Mouse (Mus musculus): ENCODE measurements around the gene Ecel1. TPM values are rescaled to one million over a fixed set of nuclear protein-coding genes. Genes with fewer than 3 reads are reported as not detected.

Gene Ecel1
- polyA plus RNA-seq, 1 experiment from 2014 or later, result not detected

DNA sequence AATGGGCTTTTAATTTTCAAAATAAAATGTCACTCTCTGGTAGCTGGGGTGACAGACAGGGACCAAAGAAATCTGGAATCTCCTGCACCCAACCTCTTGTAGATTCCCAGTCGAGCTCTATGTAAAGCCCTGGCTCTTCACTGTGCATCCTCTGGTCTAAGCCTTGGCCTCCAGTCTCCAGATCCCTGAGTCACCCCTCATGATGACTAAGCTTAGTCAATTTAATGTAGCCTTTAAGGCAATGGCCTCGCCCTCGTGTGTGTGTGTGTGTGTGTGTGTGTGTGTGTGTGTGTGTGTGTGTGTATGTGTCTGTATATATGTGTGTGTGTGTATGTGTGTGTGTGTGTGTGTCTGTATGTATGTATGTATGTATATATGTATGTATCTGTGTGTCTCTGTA lies 3.1 kb upstream of the Ecel1 start:
- peaks cover 81% of the 10 kb centered on the region for H3K27me3 ChIP-seq (ENCODE audit: control insufficient read depth, insufficient read depth, low read length)
- H3K36me3 ChIP-seq (ENCODE audit: control insufficient read depth, insufficient read depth, low read length), result no peaks in the 10 kb centered on the region
- no peak for ATAC-seq (replicated peaks; ENCODE audit: insufficient number of reproducible peaks, low FRiP score, low TSS enrichment)
- H3K9me3 ChIP-seq (replicated peaks; ENCODE audit: control insufficient read depth, low read length), result no peaks in the 10 kb centered on the region
- no peak overlapping the region for H3K27ac ChIP-seq (ENCODE audit: low read depth, low read length)
- H3K4me2 ChIP-seq, result no peak overlapping the region
- no peak overlapping the region for H3K9ac ChIP-seq (ENCODE audit: low read depth, low read length)
- WGBS (ENCODE audit: insufficient replicate concordance), result 64% methylated on average over 3 of the region's 3 CpGs
- H3K4me1 ChIP-seq (ENCODE audit: control insufficient read depth, insufficient read depth, low read length), result peaks cover 7% of the 10 kb centered on the region
- H3K4me3 ChIP-seq (ENCODE audit: low read depth, low read length), result no peak overlapping the region

DNA sequence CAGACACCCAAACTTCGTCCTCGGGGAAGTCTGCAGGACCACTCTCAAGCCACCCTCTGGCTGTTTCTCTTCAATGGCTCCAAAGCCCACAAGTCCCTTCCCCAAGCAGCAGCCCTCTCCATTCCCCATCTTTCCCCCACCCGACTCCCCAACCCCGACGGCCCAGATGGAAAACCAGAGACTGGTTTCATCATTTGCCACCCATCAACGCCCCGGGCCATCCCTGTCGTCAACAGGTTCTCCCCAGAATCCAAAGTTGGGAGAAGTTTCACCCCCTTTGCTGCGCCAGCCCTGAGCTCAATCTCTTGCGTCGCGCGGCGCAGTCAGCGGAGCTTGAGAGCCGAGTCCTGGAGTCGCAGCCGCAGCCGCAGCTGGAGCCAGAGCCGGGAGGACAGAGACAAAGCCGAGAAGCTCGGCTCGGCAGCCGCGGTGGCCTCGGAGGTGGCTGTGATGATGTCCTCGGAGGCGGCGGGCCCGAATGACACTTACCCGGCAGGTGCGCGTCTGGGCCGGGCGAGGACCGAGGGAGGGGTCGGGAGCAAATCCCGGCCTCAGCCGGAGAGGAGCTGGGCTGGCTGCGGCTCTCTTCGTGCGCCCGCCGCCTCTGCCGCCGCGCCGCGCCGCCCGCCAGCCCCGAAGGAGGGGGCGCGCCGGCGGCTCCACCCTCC lies 656 bp downstream of the Ecel1 start:
- H3K9me3 ChIP-seq (replicated peaks; ENCODE audit: control insufficient read depth, low read length), result no peaks in the 10 kb centered on the region
- no peaks in the 10 kb centered on the region for H3K36me3 ChIP-seq (ENCODE audit: control insufficient read depth, insufficient read depth, low read length)
- H3K4me1 ChIP-seq (ENCODE audit: control insufficient read depth, insufficient read depth, low read length), result peaks cover 13% of the 10 kb centered on the region
- H3K27ac ChIP-seq (ENCODE audit: low read depth, low read length), result no peak overlapping the region
- peak overlapping the region; percentile 75 for H3K4me2 ChIP-seq
- H3K27me3 ChIP-seq (ENCODE audit: control insufficient read depth, insufficient read depth, low read length), result peaks cover 97% of the 10 kb centered on the region
- 1% methylated on average over 48 of the region's 56 CpGs for WGBS (ENCODE audit: insufficient replicate concordance)
- H3K9ac ChIP-seq (ENCODE audit: low read depth, low read length), result 0 out of 2 replicates have a peak overlapping the region, but pooled peaks have one; percentile 22
- ATAC-seq (replicated peaks; ENCODE audit: insufficient number of reproducible peaks, low FRiP score, low TSS enrichment), result no peak
- H3K4me3 ChIP-seq (ENCODE audit: low read depth, low read length), result peak overlapping the region; percentile 41

DNA sequence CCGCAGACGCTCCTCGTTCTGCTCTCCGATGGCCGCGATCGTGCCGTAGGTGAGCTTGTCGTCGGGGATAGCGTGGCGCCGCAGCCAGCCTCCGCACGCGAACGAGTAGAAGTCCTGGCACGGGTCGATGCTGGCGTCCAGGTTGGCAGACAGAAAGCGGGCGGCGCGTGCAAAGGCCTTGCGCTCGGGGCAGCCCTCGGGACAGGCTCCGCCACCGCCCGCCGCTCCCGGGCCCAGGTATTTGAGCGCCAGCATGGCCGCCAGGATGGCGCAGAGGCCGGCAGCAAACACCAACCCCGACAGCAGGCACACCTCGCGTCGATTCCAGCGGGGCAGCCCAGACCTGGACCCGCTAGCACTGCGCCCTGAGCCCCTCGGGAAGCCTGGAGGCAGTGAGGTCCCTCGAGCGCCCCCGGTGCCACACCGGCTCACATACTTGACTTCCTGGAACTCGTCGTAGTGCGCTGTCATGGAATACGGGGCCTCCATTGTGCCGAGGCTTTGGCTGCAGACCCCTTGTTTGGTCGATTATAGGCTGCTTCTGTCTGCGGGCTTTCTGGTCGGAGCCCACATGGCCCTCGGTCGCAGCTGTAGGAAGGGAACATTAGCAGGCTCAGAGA lies 1.7 kb downstream of the Ecel1 start:
- Histone ChIP-seq H3K9ac (ENCODE audit: low read depth, low read length) (no peak overlapping the region), H3K4me1 (ENCODE audit: control insufficient read depth, insufficient read depth, low read length) (peaks cover 13% of the 10 kb centered on the region), H3K9me3 (replicated peaks; ENCODE audit: control insufficient read depth, low read length) (no peaks in the 10 kb centered on the region), H3K27me3 (ENCODE audit: control insufficient read depth, insufficient read depth, low read length) (peaks cover 99% of the 10 kb centered on the region), H3K36me3 (ENCODE audit: control insufficient read depth, insufficient read depth, low read length) (no peaks in the 10 kb centered on the region), H3K4me2 (peak overlapping the region; percentile 62), H3K4me3 (ENCODE audit: low read depth, low read length) (peak overlapping the region; percentile 38), H3K27ac (ENCODE audit: low read depth, low read length) (no peak overlapping the region)
- ATAC-seq (replicated peaks; ENCODE audit: insufficient number of reproducible peaks, low FRiP score, low TSS enrichment), result no peak
- 3% methylated on average over 55 of the region's 58 CpGs for WGBS (ENCODE audit: insufficient replicate concordance)

DNA sequence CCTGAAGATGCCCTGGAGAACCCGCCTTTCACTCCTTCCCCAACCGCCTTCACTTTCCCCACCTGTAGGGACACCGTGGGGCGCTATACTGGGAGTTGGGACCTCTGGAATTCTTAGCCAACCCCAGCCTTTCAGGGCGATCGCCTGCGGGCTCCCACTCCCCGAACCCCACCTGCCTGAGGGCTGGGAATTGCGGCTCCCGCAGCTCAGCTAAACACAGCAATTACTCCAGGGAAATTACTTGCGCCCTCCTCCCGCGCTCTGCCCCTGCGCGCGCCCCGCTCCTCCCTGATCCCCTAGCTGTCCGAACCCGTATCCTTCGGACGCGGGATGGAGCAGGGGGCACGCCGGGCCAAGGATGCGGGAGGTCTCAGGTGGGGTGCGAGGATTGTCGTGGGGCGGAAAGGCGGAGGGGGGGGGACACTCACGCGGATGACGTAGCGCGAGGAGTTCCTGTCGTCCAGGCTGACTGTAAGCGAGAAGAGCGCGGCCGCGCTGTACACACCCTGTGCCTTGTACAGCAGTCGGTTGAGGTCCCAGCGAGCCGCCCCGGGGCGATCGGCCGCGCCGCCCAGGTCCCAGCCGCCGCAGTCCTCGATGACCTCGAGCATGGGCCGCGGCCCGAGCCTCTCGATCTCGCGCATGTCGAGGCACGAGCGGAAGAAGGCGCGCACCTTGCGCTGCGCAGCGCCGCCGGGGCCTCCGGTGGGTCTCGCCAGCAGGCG lies 2.4 kb downstream of the Ecel1 start:
- no peak overlapping the region for H3K9ac ChIP-seq (ENCODE audit: low read depth, low read length)
- H3K4me1 ChIP-seq (ENCODE audit: control insufficient read depth, insufficient read depth, low read length), result peaks cover 13% of the 10 kb centered on the region
- H3K4me3 ChIP-seq (ENCODE audit: low read depth, low read length), result peak overlapping the region; percentile 38
- 2% methylated on average over 64 of the region's 72 CpGs for WGBS (ENCODE audit: insufficient replicate concordance)
- H3K4me2 ChIP-seq, result peak overlapping the region; percentile 62
- no peaks in the 10 kb centered on the region for H3K36me3 ChIP-seq (ENCODE audit: control insufficient read depth, insufficient read depth, low read length)
- no peak overlapping the region for H3K27ac ChIP-seq (ENCODE audit: low read depth, low read length)
- H3K27me3 ChIP-seq (ENCODE audit: control insufficient read depth, insufficient read depth, low read length), result peaks cover 99% of the 10 kb centered on the region
- ATAC-seq (replicated peaks; ENCODE audit: insufficient number of reproducible peaks, low FRiP score, low TSS enrichment), result 0 out of 2 replicates have a peak, but pooled peaks have one; percentile 27
- no peaks in the 10 kb centered on the region for H3K9me3 ChIP-seq (replicated peaks; ENCODE audit: control insufficient read depth, low read length)

DNA sequence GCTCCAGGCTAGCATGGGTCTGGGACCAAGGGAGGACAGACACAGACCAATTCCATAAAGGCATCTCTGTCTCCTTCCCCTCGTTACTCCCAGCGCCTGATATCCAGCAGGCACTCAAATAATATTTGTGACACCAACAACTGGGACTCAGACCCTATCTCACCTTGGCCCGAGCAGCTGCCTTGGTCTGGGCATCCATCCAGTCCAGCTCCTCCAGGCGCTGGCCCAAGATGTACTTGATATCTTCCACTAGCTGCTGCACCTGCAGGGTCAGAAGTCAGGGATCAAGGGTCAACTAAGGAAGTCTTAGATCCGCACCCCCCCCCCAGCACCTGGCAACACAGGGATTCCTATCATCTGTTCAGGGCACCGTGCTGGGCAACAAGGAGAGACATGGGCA lies 5.0 kb downstream of the Ecel1 start:
- peaks cover 13% of the 10 kb centered on the region for H3K4me1 ChIP-seq (ENCODE audit: control insufficient read depth, insufficient read depth, low read length)
- no peak overlapping the region for H3K4me3 ChIP-seq (ENCODE audit: low read depth, low read length)
- ATAC-seq (replicated peaks; ENCODE audit: insufficient number of reproducible peaks, low FRiP score, low TSS enrichment), result no peak
- peaks cover 76% of the 10 kb centered on the region for H3K27me3 ChIP-seq (ENCODE audit: control insufficient read depth, insufficient read depth, low read length)
- H3K9me3 ChIP-seq (replicated peaks; ENCODE audit: control insufficient read depth, low read length), result no peaks in the 10 kb centered on the region
- 75% methylated on average over 6 of the region's 6 CpGs for whole genome bisulfite sequencing (ENCODE audit: insufficient replicate concordance)
- H3K27ac ChIP-seq (ENCODE audit: low read depth, low read length), result no peak overlapping the region
- no peak overlapping the region for H3K9ac ChIP-seq (ENCODE audit: low read depth, low read length)
- H3K4me2 ChIP-seq, result no peak overlapping the region
- no peaks in the 10 kb centered on the region for H3K36me3 ChIP-seq (ENCODE audit: control insufficient read depth, insufficient read depth, low read length)

DNA sequence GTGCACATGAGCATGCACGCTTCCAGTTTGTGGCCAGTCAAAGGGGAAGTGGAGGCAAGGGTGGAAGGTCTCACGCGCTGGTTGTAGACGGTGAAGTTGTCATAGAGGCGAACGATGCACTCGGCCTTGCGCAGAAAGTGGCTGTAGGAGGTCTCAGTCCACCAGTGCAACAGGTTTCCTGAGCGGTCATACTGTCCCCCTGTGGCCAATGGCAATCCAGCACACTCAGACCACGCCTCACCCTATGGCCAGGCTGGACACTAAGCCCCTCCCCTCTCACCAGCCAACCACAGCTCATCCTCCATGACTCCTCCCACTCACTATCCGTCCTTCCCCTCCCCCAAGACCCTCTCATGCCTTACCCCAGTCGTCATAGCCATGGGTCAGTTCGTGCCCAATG lies 6.9 kb downstream of the Ecel1 start:
- Histone ChIP-seq H3K9ac (ENCODE audit: low read depth, low read length) (no peak overlapping the region), H3K9me3 (replicated peaks; ENCODE audit: control insufficient read depth, low read length) (no peaks in the 10 kb centered on the region), H3K36me3 (ENCODE audit: control insufficient read depth, insufficient read depth, low read length) (no peaks in the 10 kb centered on the region), H3K4me2 (0 out of 2 replicates have a peak overlapping the region, but pooled peaks have one; percentile 2), H3K4me1 (ENCODE audit: control insufficient read depth, insufficient read depth, low read length) (peaks cover 6% of the 10 kb centered on the region), H3K4me3 (ENCODE audit: low read depth, low read length) (no peak overlapping the region), H3K27ac (ENCODE audit: low read depth, low read length) (no peak overlapping the region), H3K27me3 (ENCODE audit: control insufficient read depth, insufficient read depth, low read length) (peaks cover 66% of the 10 kb centered on the region)
- WGBS (ENCODE audit: insufficient replicate concordance), result 33% methylated on average over 13 of the region's 13 CpGs
- no peak for ATAC-seq (replicated peaks; ENCODE audit: insufficient number of reproducible peaks, low FRiP score, low TSS enrichment)

DNA sequence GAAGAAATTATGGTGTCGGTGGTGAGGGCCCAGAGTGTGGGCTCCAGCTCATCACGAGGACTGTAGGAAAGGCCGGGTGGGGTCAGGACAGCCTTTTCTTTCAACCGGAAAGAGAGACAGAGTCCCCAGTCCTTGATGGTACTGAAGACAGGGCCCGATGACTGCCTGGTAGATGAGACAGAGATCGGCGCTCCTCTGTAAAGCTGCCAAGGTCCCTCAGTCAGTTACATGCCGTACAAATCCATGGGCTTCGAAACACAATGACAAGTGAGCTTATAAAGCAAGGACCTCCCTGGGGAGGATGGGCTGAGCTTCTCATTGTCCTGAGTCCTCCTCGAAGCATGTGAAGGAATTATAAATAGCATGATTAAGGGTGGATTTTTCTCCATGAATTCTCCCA lies 13.2 kb downstream of the Ecel1 start:
- Histone ChIP-seq H3K4me2 (no peak overlapping the region), H3K9ac (ENCODE audit: low read depth, low read length) (no peak overlapping the region), H3K9me3 (replicated peaks; ENCODE audit: control insufficient read depth, low read length) (no peaks in the 10 kb centered on the region), H3K4me3 (ENCODE audit: low read depth, low read length) (no peak overlapping the region), H3K27me3 (ENCODE audit: control insufficient read depth, insufficient read depth, low read length) (peaks cover 15% of the 10 kb centered on the region; the same call in 1 of the 2 replicates), H3K27ac (ENCODE audit: low read depth, low read length) (no peak overlapping the region), H3K4me1 (ENCODE audit: control insufficient read depth, insufficient read depth, low read length) (no peaks in the 10 kb centered on the region), H3K36me3 (ENCODE audit: control insufficient read depth, insufficient read depth, low read length) (no peaks in the 10 kb centered on the region)
- 83% methylated on average over 10 of the region's 10 CpGs for WGBS (ENCODE audit: insufficient replicate concordance)
- no peak for ATAC-seq (replicated peaks; ENCODE audit: insufficient number of reproducible peaks, low FRiP score, low TSS enrichment)

DNA sequence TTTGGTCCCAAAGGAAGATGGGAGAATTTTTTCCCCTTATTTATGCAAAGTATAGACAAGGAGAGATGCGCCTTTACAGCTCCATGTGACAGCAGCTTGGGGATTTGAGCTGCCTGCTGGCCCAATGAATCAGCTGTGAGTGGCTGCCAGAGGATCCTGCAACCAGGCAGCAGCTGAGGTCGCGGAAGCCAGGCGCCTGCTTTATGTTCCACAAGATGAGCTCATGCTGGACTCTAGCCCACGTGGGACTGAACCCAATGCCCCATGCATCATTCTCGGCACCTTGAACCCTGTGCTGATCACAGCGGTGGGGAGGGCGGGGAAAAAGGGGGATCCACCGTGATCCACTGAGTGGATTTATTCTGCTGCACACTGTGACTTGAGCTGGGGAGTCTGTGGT lies 13.9 kb downstream of the Ecel1 start:
- Histone ChIP-seq H3K36me3 (ENCODE audit: control insufficient read depth, insufficient read depth, low read length) (no peaks in the 10 kb centered on the region), H3K9me3 (replicated peaks; ENCODE audit: control insufficient read depth, low read length) (no peaks in the 10 kb centered on the region), H3K27ac (ENCODE audit: low read depth, low read length) (no peak overlapping the region), H3K4me1 (ENCODE audit: control insufficient read depth, insufficient read depth, low read length) (no peaks in the 10 kb centered on the region), H3K4me2 (no peak overlapping the region), H3K9ac (ENCODE audit: low read depth, low read length) (no peak overlapping the region), H3K4me3 (ENCODE audit: low read depth, low read length) (no peak overlapping the region), H3K27me3 (ENCODE audit: control insufficient read depth, insufficient read depth, low read length) (peaks cover 12% of the 10 kb centered on the region; the same call in 1 of the 2 replicates)
- WGBS (ENCODE audit: insufficient replicate concordance), result 74% methylated on average over 9 of the region's 9 CpGs
- ATAC-seq (replicated peaks; ENCODE audit: insufficient number of reproducible peaks, low FRiP score, low TSS enrichment), result no peak
